Mouse (Mus musculus) testis, adult 2 months (tissue): ENCODE data around the gene Macrod1.

Experiments
- CTCF ChIP-seq: fragments of 200-500 bp; IDR thresholded peaks from 2 replicates; pipeline ENCODE4 v1.5.1; 2012; ENCODE audit warnings: low read depth, mild to moderate bottlenecking, inconsistent platforms, low read length, moderate library complexity; ENCODE audit not compliant: control insufficient read depth, insufficient read depth, insufficient replicate concordance
- POLR2A ChIP-seq: fragments of 200-500 bp; IDR thresholded peaks from 2 replicates; pipeline ENCODE4 v1.6.1; 2012; ENCODE audit warnings: low read depth, mild to moderate bottlenecking, inconsistent platforms, low read length, moderate library complexity; ENCODE audit not compliant: control insufficient read depth

DNA sequence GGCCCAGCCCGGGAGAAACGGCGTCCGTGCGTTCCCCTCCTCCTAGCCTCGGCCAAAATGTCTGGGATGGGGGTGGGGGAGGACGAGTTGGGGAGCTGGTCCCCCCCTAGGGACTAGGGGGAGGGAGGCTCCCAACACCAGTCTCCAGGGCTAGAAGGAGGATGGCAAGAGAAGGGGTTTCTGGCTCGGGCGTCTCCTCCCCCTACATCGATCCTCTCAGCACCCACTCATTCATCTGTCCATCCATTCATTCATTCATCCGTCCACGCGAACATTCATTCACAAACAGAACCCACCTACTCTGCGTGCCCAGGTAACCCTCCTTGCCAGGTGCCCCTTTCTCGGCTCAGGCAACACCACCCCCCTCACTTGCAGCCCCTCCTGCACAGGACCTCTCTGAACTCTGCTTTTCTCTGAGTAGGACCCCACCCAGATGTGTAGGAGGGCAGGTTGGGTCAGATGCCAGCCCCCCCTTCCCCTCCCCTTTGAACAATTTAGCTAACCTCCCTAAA, 109.6 kb downstream of the Macrod1 start:
- TF ChIP-seq CTCF (no peak), POLR2A (no peak)
